Mouse (Mus musculus) kidney, postnatal 36 days (tissue): ENCODE data around the gene Iqcc.

Experiments
- DNase-seq, 2 experiments: peaks; one replicate each; pipeline ENCODE4 v3.0.0; 2021 to 2022; ENCODE audit warnings: mixed read lengths in 2 of 2

Iqcc gene

GRCm38 (mm10) chr4:129618786-129619691 lies at the start of gene Iqcc:
Gene Iqcc, minus strand, starts transcription at chr4:129619099.
- DNase-seq: peak; percentile 97 to 98

- no peak for DNase-seq
Observed at GRCm38 (mm10) chr4:129662255-129662813, 43.4 kb upstream of the Iqcc start.

GRCm38 (mm10) chr4:129661584-129661983 lies 42.7 kb upstream of the Iqcc start:
- no peak for DNase-seq

GRCm38 (mm10) chr4:129654770-129655169 lies 35.9 kb upstream of the Iqcc start:
- DNase-seq: no peak

- DNase-seq: peak in 1 of 2 experiments; percentile 43
Observed at GRCm38 (mm10) chr4:129650359-129650758, 31.5 kb upstream of the Iqcc start.

GRCm38 (mm10) chr4:129648656-129649055 lies 29.8 kb upstream of the Iqcc start:
- DNase-seq: no peak

- DNase-seq: no peak
Observed at GRCm38 (mm10) chr4:129645204-129645603, 26.3 kb upstream of the Iqcc start.

- peak in 1 of 2 experiments; percentile 24 for DNase-seq
Observed at GRCm38 (mm10) chr4:129641756-129642155, 22.9 kb upstream of the Iqcc start.

- DNase-seq: peak; percentile 98
Observed at GRCm38 (mm10) chr4:129640638-129641467, 22.0 kb upstream of the Iqcc start, which contains the start of gene Txlna. Gene Txlna, minus strand, starts transcription at chr4:129641065.

- DNase-seq: peak; percentile 37 to 56
Observed at GRCm38 (mm10) chr4:129640101-129640637, 21.3 kb upstream of the Iqcc start.

GRCm38 (mm10) chr4:129639221-129639620 lies 20.3 kb upstream of the Iqcc start:
- no peak for DNase-seq

GRCm38 (mm10) chr4:129633852-129634251 lies 15.0 kb upstream of the Iqcc start:
- DNase-seq: no peak

- DNase-seq: no peak
Observed at GRCm38 (mm10) chr4:129631867-129632266, 13.0 kb upstream of the Iqcc start.

- peak; percentile 58 to 78 for DNase-seq
Observed at GRCm38 (mm10) chr4:129630944-129631343, 12.0 kb upstream of the Iqcc start.

- DNase-seq: no peak
Observed at GRCm38 (mm10) chr4:129626035-129626434, 7.1 kb upstream of the Iqcc start.

GRCm38 (mm10) chr4:129625496-129625895 lies 6.6 kb upstream of the Iqcc start:
- DNase-seq: no peak

GRCm38 (mm10) chr4:129625029-129625370 lies 6.1 kb upstream of the Iqcc start:
- peak; percentile 39 to 68 for DNase-seq

GRCm38 (mm10) chr4:129624281-129625028 lies 5.6 kb upstream of the Iqcc start:
- peak; percentile 86 to 93 for DNase-seq

- peak; percentile 62 to 64 for DNase-seq
Observed at GRCm38 (mm10) chr4:129623681-129624091, 4.8 kb upstream of the Iqcc start, which contains the start of gene Ccdc28b. Gene Ccdc28b, minus strand, starts transcription at chr4:129623947.

GRCm38 (mm10) chr4:129622803-129623535 lies 4.1 kb upstream of the Iqcc start:
- DNase-seq: no peak

- DNase-seq: no peak
Observed at GRCm38 (mm10) chr4:129622120-129622802, 3.4 kb upstream of the Iqcc start.
